Mouse (Mus musculus): ENCODE measurements at regions not wholly inside any gene's neighbourhood (a gene's known extent, or its start where the extent isn't known, plus 50 kb on each side); places are given as distances from the start of the nearest gene placed in this dataset.

GRCm38 (mm10) chr10:68909018-68909417 is 185.6 kb downstream of the Tmem26 start:
- H3K36me3 ChIP-seq (ENCODE audit: control insufficient read depth, insufficient read depth, low read length), result no peaks in the 10 kb centered on the region
- 0 out of 2 replicates have a peak overlapping the region, but pooled peaks have one; percentile 1 for H3K4me3 ChIP-seq (replicated peaks; ENCODE audit: low read depth, low read length)
- no peak; the same call in 1 of the 2 replicates for ATAC-seq (ENCODE audit: low FRiP score, low TSS enrichment)

GRCm38 (mm10) chr10:68916147-68916546 is 192.7 kb downstream of the Tmem26 start:
- DNase-seq (no peak), ATAC-seq (ENCODE audit: low FRiP score, low TSS enrichment) (no peak)
- Histone ChIP-seq H3K4me2 (ENCODE audit: low read length) (no peak overlapping the region), H3K27ac (replicated peaks; ENCODE audit: low read depth, low read length) (no peak overlapping the region), H3K36me3 (ENCODE audit: control insufficient read depth, insufficient read depth, low read length) (no peaks in the 10 kb centered on the region), H3K27me3 (ENCODE audit: control insufficient read depth, insufficient read depth, low read length) (no peaks in the 10 kb centered on the region), H3K9me3 (ENCODE audit: control insufficient read depth, low read length) (no peaks in the 10 kb centered on the region), H3K9ac (replicated peaks; ENCODE audit: low read length) (no peak overlapping the region), H3K4me3 (replicated peaks; ENCODE audit: low read depth, low read length) (no peak overlapping the region), H3K4me1 (ENCODE audit: control insufficient read depth, insufficient read depth, low read length) (no peaks in the 10 kb centered on the region)
- 86% methylated on average over 7 of the region's 7 CpGs for WGBS

More at GRCm38 (mm10) chr10:68909018-68909417, 185.6 kb downstream of the Tmem26 start:
- Histone ChIP-seq H3K27me3 (ENCODE audit: control insufficient read depth, insufficient read depth, low read length) (no peaks in the 10 kb centered on the region), H3K9ac (replicated peaks; ENCODE audit: low read length) (no peak overlapping the region; the same call in 1 of the 2 replicates), H3K4me1 (ENCODE audit: control insufficient read depth, insufficient read depth, low read length) (peaks cover 7% of the 10 kb centered on the region; the same call in 1 of the 2 replicates), H3K4me2 (ENCODE audit: low read length) (peak overlapping the region; percentile 43), H3K27ac (replicated peaks; ENCODE audit: low read depth, low read length) (peak overlapping the region; percentile 58), H3K9me3 (ENCODE audit: control insufficient read depth, low read length) (no peaks in the 10 kb centered on the region)
- DNase-seq, result peak; percentile 74
- WGBS, result 20% methylated on average over 10 of the region's 10 CpGs

GRCm38 (mm10) chr10:68935843-68936242 is 212.4 kb downstream of the Tmem26 start:
- Histone ChIP-seq H3K27ac (replicated peaks; ENCODE audit: low read depth, low read length) (no peak overlapping the region), H3K9ac (replicated peaks; ENCODE audit: low read length) (no peak overlapping the region), H3K36me3 (ENCODE audit: control insufficient read depth, insufficient read depth, low read length) (no peaks in the 10 kb centered on the region), H3K4me2 (ENCODE audit: low read length) (no peak overlapping the region), H3K4me3 (replicated peaks; ENCODE audit: low read depth, low read length) (no peak overlapping the region), H3K9me3 (ENCODE audit: control insufficient read depth, low read length) (no peaks in the 10 kb centered on the region), H3K27me3 (ENCODE audit: control insufficient read depth, insufficient read depth, low read length) (no peaks in the 10 kb centered on the region), H3K4me1 (ENCODE audit: control insufficient read depth, insufficient read depth, low read length) (no peaks in the 10 kb centered on the region)
- WGBS, result 89% methylated on average over 5 of the region's 5 CpGs
- DNase-seq (no peak), ATAC-seq (ENCODE audit: low FRiP score, low TSS enrichment) (no peak)

- no peaks in the 10 kb centered on the region for H3K36me3 ChIP-seq (ENCODE audit: control insufficient read depth, insufficient read depth, low read length)
- DNase-seq (no peak), ATAC-seq (ENCODE audit: low FRiP score, low TSS enrichment) (no peak)
- H3K9ac ChIP-seq (replicated peaks; ENCODE audit: low read length), result no peak overlapping the region
- no peaks in the 10 kb centered on the region for H3K4me1 ChIP-seq (ENCODE audit: control insufficient read depth, insufficient read depth, low read length)
- H3K27ac ChIP-seq (replicated peaks; ENCODE audit: low read depth, low read length), result no peak overlapping the region
- H3K27me3 ChIP-seq (ENCODE audit: control insufficient read depth, insufficient read depth, low read length), result no peaks in the 10 kb centered on the region
- no peaks in the 10 kb centered on the region for H3K9me3 ChIP-seq (ENCODE audit: control insufficient read depth, low read length)
- no peak overlapping the region for H3K4me3 ChIP-seq (replicated peaks; ENCODE audit: low read depth, low read length)
- WGBS, result 61% methylated on average over 6 of the region's 6 CpGs
- no peak overlapping the region for H3K4me2 ChIP-seq (ENCODE audit: low read length)
Observed at GRCm38 (mm10) chr10:68943239-68943638, 208.0 kb upstream of the Rhobtb1 start.

- no peak overlapping the region for H3K9ac ChIP-seq (replicated peaks; ENCODE audit: low read length)
- no peaks in the 10 kb centered on the region for H3K36me3 ChIP-seq (ENCODE audit: control insufficient read depth, insufficient read depth, low read length)
- H3K4me2 ChIP-seq (ENCODE audit: low read length), result no peak overlapping the region
- DNase-seq (no peak), ATAC-seq (ENCODE audit: low FRiP score, low TSS enrichment) (no peak)
- H3K4me3 ChIP-seq (replicated peaks; ENCODE audit: low read depth, low read length), result no peak overlapping the region
- no peaks in the 10 kb centered on the region for H3K4me1 ChIP-seq (ENCODE audit: control insufficient read depth, insufficient read depth, low read length)
- no peaks in the 10 kb centered on the region for H3K9me3 ChIP-seq (ENCODE audit: control insufficient read depth, low read length)
- 76% methylated on average over 7 of the region's 7 CpGs for WGBS
- H3K27me3 ChIP-seq (ENCODE audit: control insufficient read depth, insufficient read depth, low read length), result no peaks in the 10 kb centered on the region
- no peak overlapping the region for H3K27ac ChIP-seq (replicated peaks; ENCODE audit: low read depth, low read length)
Observed at GRCm38 (mm10) chr10:68956539-68956938, 194.7 kb upstream of the Rhobtb1 start.

GRCm38 (mm10) chr10:68961376-68961775 is 189.9 kb upstream of the Rhobtb1 start:
- no peak overlapping the region for H3K4me3 ChIP-seq (replicated peaks; ENCODE audit: low read depth, low read length)
- no peak overlapping the region for H3K4me2 ChIP-seq (ENCODE audit: low read length)
- WGBS, result 89% methylated on average over 1 of the region's 1 CpGs
- H3K36me3 ChIP-seq (ENCODE audit: control insufficient read depth, insufficient read depth, low read length), result no peaks in the 10 kb centered on the region
- no peaks in the 10 kb centered on the region for H3K9me3 ChIP-seq (ENCODE audit: control insufficient read depth, low read length)
- ATAC-seq (ENCODE audit: low FRiP score, low TSS enrichment) (no peak), DNase-seq (no peak)
- no peak overlapping the region for H3K27ac ChIP-seq (replicated peaks; ENCODE audit: low read depth, low read length)
- H3K4me1 ChIP-seq (ENCODE audit: control insufficient read depth, insufficient read depth, low read length), result no peaks in the 10 kb centered on the region
- no peaks in the 10 kb centered on the region for H3K27me3 ChIP-seq (ENCODE audit: control insufficient read depth, insufficient read depth, low read length)
- no peak overlapping the region for H3K9ac ChIP-seq (replicated peaks; ENCODE audit: low read length)

GRCm38 (mm10) chr10:68963090-68963489 is 188.1 kb upstream of the Rhobtb1 start:
- DNase-seq (no peak), ATAC-seq (ENCODE audit: low FRiP score, low TSS enrichment) (no peak)
- H3K9ac ChIP-seq (replicated peaks; ENCODE audit: low read length), result no peak overlapping the region
- H3K27ac ChIP-seq (replicated peaks; ENCODE audit: low read depth, low read length), result no peak overlapping the region
- WGBS, result 76% methylated on average over 8 of the region's 8 CpGs
- H3K4me2 ChIP-seq (ENCODE audit: low read length), result no peak overlapping the region
- H3K27me3 ChIP-seq (ENCODE audit: control insufficient read depth, insufficient read depth, low read length), result no peaks in the 10 kb centered on the region
- no peak overlapping the region for H3K4me3 ChIP-seq (replicated peaks; ENCODE audit: low read depth, low read length)
- peaks cover 7% of the 10 kb centered on the region; the same call in 1 of the 2 replicates for H3K4me1 ChIP-seq (ENCODE audit: control insufficient read depth, insufficient read depth, low read length)
- H3K36me3 ChIP-seq (ENCODE audit: control insufficient read depth, insufficient read depth, low read length), result no peaks in the 10 kb centered on the region
- no peaks in the 10 kb centered on the region for H3K9me3 ChIP-seq (ENCODE audit: control insufficient read depth, low read length)

GRCm38 (mm10) chr10:68965271-68965670 is 186.0 kb upstream of the Rhobtb1 start:
- H3K27ac ChIP-seq (replicated peaks; ENCODE audit: low read depth, low read length), result no peak overlapping the region
- H3K4me3 ChIP-seq (replicated peaks; ENCODE audit: low read depth, low read length), result no peak overlapping the region
- H3K9me3 ChIP-seq (ENCODE audit: control insufficient read depth, low read length), result no peaks in the 10 kb centered on the region
- 89% methylated on average over 1 of the region's 1 CpGs for WGBS
- peaks cover 14% of the 10 kb centered on the region; the same call in 1 of the 2 replicates for H3K4me1 ChIP-seq (ENCODE audit: control insufficient read depth, insufficient read depth, low read length)
- no peak for DNase-seq
- no peaks in the 10 kb centered on the region for H3K36me3 ChIP-seq (ENCODE audit: control insufficient read depth, insufficient read depth, low read length)
- H3K27me3 ChIP-seq (ENCODE audit: control insufficient read depth, insufficient read depth, low read length), result no peaks in the 10 kb centered on the region
- ATAC-seq (ENCODE audit: low FRiP score, low TSS enrichment), result no peak
- H3K9ac ChIP-seq (replicated peaks; ENCODE audit: low read length), result no peak overlapping the region
- H3K4me2 ChIP-seq (ENCODE audit: low read length), result no peak overlapping the region

All from midbrain, embryonic 14.5 days (tissue).